Mouse (Mus musculus) lung, adult 2 months (tissue): Measurements from ENCODE around the gene Iqschfp. TPM values are rescaled to one million over a fixed set of nuclear protein-coding genes. Genes with fewer than 3 reads are reported as not detected.

Source experiments
- DNase-seq: peaks from one replicate; pipeline ENCODE4 v3.0.0; 2022
- H3K4me1 ChIP-seq: fragments of 200-500 bp; 2 replicates; pipeline ENCODE4 v1.6.1; 2011; ENCODE audit warnings: low read length; ENCODE audit not compliant: control insufficient read depth, insufficient read depth
- H3K4me3 ChIP-seq: fragments of 200-500 bp; replicated peaks from 2 replicates; pipeline ENCODE3; 2011; ENCODE audit warnings: low read depth, mild to moderate bottlenecking, control low read depth, low read length; ENCODE audit errors: extremely low read depth
- CTCF ChIP-seq: fragments of 200-500 bp; IDR thresholded peaks from 2 replicates; pipeline ENCODE4 v1.5.1; 2011; ENCODE audit warnings: mild to moderate bottlenecking, low read length, control low read depth; ENCODE audit not compliant: insufficient read depth
- POLR2A ChIP-seq: fragments of 200-500 bp; IDR thresholded peaks from 2 replicates; pipeline ENCODE4 v1.6.1; 2011; ENCODE audit warnings: low read depth, mild to moderate bottlenecking, control low read depth, low read length, borderline replicate concordance; ENCODE audit errors: extremely low read depth
- WGBS: fragments of 180-500 bp; shearing (Covaris S2); methylation state at CpG from one replicate; pipeline ENCODE4 v1.1.7; 2018; 5-methylcytosine and 5-hydroxymethylcytosine counted together
- polyA plus RNA-seq: library from polyadenylated mRNA; depleted of rRNA; stranded (reverse); fragments of >200 nt; gene quantifications from 2 replicates; pipeline ENCODE4 v1.2.3, GENCODE M21; 2012

Iqschfp gene
- polyA plus RNA-seq, 1 experiment, result not detected

DNA sequence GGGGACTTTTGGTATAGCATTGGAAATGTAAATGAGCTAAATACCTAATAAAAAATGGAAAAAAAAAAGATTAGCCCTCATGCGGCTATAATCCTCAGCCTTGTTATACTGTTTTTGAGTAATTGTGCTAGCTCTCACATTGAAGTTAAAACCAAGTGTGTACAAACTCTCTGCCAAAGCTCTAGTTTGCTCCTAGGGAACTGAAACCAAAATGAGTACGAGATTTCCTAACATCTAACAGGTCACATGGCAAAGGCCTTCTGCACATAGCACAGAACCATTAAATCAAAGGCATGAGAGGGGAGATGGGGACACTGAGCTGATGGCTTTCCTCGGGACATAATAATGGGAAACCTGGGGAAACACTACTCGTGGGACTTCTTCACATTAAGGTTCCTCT, 10.5 kb downstream of the Iqschfp start:
- 74% methylated on average over 4 of the region's 4 CpGs for WGBS
- TF ChIP-seq CTCF, result no peak
- no peak for TF ChIP-seq POLR2A
- DNase-seq, result no peak
- Histone ChIP-seq H3K4me3 (no peak overlapping the region), H3K4me1 (no peaks in the 10 kb centered on the region)

GRCm38 (mm10) chr3:67908586-67908985, 16.6 kb downstream of the Iqschfp start:
- Histone ChIP-seq H3K4me3 (no peak overlapping the region), H3K4me1 (no peaks in the 10 kb centered on the region)
- no peak for TF ChIP-seq CTCF
- no peak for TF ChIP-seq POLR2A
- 75% methylated on average over 2 of the region's 2 CpGs for WGBS
- DNase-seq, result no peak

- DNase-seq, result no peak
- TF ChIP-seq POLR2A, result no peak
- no peak for TF ChIP-seq CTCF
- H3K4me3 ChIP-seq, result no peak overlapping the region
- 73% methylated on average over 3 of the region's 3 CpGs for WGBS
- no peaks in the 10 kb centered on the region for H3K4me1 ChIP-seq
Measured at GRCm38 (mm10) chr3:67918098-67918497, 26.1 kb downstream of the Iqschfp start.

GRCm38 (mm10) chr3:67918634-67919259, 26.7 kb downstream of the Iqschfp start:
- no peak for TF ChIP-seq CTCF
- 56% methylated on average over 8 of the region's 8 CpGs for WGBS
- no peaks in the 10 kb centered on the region for H3K4me1 ChIP-seq
- no peak overlapping the region for H3K4me3 ChIP-seq
- DNase-seq, result no peak

DNA sequence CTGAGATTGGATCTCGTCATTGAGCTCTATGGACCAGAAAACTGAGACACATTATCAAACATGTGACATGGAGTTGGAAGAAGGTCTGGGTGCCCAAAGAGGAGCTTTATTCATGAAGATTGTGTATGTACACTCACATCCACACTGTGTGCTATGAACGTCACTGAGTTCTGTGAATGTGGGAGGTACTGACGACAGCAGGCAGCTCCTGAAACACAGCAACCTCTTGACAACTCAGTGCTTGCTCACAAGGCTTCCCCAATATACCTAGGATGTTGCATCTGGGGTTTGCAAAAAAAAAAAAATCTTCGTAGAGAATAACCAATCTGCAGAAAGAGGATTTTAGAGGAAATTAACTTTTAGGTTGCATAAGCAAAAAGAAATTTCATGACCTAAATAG, 31.1 kb downstream of the Iqschfp start:
- TF ChIP-seq CTCF (no peak), POLR2A (no peak)
- no peaks in the 10 kb centered on the region for H3K4me1 ChIP-seq
- WGBS, result 78% methylated on average over 4 of the region's 4 CpGs
- no peak overlapping the region for H3K4me3 ChIP-seq
- no peak for DNase-seq

DNA sequence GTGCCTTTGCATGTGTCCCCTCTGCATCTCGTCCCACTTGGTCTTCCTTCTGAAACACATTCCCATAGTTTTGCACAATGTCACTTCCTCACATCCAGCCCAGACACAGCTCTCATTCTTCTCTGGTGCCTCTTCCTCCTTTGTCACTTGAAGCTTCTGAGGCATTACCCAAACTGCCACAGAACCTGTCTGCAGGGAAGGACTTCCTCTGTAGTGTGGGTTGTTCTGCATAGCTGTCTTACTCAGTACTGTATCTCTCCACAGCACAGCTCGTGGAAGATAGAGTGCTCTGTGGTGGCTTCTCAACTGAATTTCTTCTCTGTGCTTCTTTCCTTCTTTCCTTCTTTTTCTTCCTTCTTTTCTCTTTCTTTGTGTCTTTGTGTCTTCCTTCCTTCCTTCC, 33.4 kb downstream of the Iqschfp start:
- 59% methylated on average over 2 of the region's 2 CpGs for WGBS
- H3K4me3 ChIP-seq, result no peak overlapping the region
- no peak for DNase-seq
- H3K4me1 ChIP-seq, result no peaks in the 10 kb centered on the region
- no peak for TF ChIP-seq POLR2A
- no peak for TF ChIP-seq CTCF

GRCm38 (mm10) chr3:67930424-67931133, 38.5 kb downstream of the Iqschfp start:
- 70% methylated on average over 10 of the region's 10 CpGs for WGBS
- TF ChIP-seq CTCF (no peak), POLR2A (no peak)

DNA sequence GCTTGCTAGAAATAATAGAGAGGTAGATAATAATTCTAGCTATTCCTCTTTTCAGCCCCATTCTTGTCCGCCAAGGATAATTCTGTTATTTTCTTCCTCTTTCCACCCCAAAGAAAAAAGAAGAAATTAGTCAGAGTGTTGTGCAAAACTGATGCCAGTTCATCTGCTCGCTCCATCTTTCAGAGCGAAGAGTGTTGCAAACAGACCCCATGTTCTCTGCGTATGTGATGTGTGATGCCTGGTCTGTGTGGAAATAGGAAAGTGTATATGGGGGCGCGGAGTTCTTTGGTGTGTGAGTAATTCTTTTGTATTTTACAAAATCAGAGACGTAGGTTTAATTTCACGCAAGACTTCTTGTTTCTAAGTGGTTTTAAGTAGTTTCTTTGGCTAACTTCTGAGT, 39.1 kb downstream of the Iqschfp start:
- H3K4me3 ChIP-seq, result no peak overlapping the region
- H3K4me1 ChIP-seq, result no peaks in the 10 kb centered on the region
- DNase-seq, result no peak
- 88% methylated on average over 8 of the region's 8 CpGs for WGBS
- TF ChIP-seq CTCF (no peak), POLR2A (no peak)

More at GRCm38 (mm10) chr3:67930424-67931133, 38.5 kb downstream of the Iqschfp start:
- no peaks in the 10 kb centered on the region for H3K4me1 ChIP-seq
- DNase-seq, result no peak
- no peak overlapping the region for H3K4me3 ChIP-seq

DNA sequence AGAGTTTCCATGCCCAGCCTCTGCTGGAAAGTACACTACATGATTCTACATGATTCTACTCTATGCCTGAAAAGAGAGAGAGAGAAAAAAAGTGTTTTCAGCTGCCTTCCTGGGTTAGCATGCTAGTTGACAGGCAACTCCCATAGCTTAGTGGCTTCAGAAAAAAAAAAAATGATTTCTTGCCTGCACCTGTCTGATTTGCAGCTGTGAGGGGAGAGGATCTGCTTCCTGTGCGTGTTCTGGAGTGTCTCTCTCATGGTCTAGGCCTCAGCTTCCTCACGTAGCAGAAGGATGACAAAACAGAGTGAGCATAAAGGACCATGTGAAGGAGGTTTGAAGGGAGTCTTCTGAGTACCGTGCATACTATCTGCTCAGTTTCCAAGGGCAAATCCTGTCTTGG, 39.9 kb downstream of the Iqschfp start:
- TF ChIP-seq POLR2A, result no peak
- TF ChIP-seq CTCF, result no peak
- Histone ChIP-seq H3K4me3 (no peak overlapping the region), H3K4me1 (no peaks in the 10 kb centered on the region)
- WGBS, result 62% methylated on average over 3 of the region's 3 CpGs
- no peak for DNase-seq

- 52% methylated on average over 3 of the region's 3 CpGs for WGBS
- TF ChIP-seq CTCF (no peak), POLR2A (no peak)
- H3K4me1 ChIP-seq, result no peaks in the 10 kb centered on the region
- no peak for DNase-seq
- H3K4me3 ChIP-seq, result no peak overlapping the region
Measured at GRCm38 (mm10) chr3:67935829-67936228, 43.8 kb downstream of the Iqschfp start.

DNA sequence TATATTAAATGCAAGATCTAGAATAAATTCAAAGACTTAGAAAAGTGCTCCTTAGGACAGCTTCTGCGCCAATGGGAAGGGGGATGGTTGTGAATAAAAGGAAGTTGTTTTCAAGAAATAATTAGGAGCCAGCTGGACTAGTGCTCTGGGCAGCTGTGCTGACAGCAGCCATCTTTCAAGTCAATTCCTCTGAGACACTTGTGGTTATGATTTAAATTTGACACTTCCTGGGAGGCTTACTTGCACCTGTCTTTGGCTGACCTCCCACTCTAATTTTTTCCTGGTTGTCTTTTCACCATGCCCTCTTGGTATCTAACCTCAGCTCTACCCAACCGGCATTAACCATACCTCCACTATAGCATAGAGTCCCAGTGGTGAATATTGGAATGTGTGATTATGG, 55.0 kb downstream of the Iqschfp start:
- TF ChIP-seq CTCF, result no peak
- no peak for DNase-seq
- 74% methylated on average over 2 of the region's 2 CpGs for WGBS
- Histone ChIP-seq H3K4me1 (no peaks in the 10 kb centered on the region), H3K4me3 (no peak overlapping the region)
